Mouse (Mus musculus): Measurements from ENCODE around the gene Aunip.

The Aunip gene

GRCm38 (mm10) chr4:134553631-134554030 is 42.8 kb downstream of the Aunip start:
- no peak for DNase-seq (ENCODE audit: low spot score)

GRCm38 (mm10) chr4:134555956-134556580 is 45.3 kb downstream of the Aunip start:
- peak; percentile 51 for DNase-seq (ENCODE audit: low spot score)

GRCm38 (mm10) chr4:134557626-134558249 is 46.9 kb downstream of the Aunip start:
- no peak for DNase-seq (ENCODE audit: low spot score)

GRCm38 (mm10) chr4:134558570-134559113 is 47.8 kb downstream of the Aunip start:
- no peak for DNase-seq (ENCODE audit: low spot score)

- DNase-seq (ENCODE audit: low spot score), result no peak
Observed at GRCm38 (mm10) chr4:134559154-134559553, 48.4 kb downstream of the Aunip start.

- DNase-seq (ENCODE audit: low spot score), result no peak
Observed at GRCm38 (mm10) chr4:134560699-134561098, 49.9 kb downstream of the Aunip start.

- DNase-seq (ENCODE audit: low spot score), result no peak
Observed at GRCm38 (mm10) chr4:134562014-134562413, 51.2 kb downstream of the Aunip start.

GRCm38 (mm10) chr4:134563624-134564023 is 52.8 kb downstream of the Aunip start:
- DNase-seq (ENCODE audit: low spot score), result no peak

- no peak for DNase-seq (ENCODE audit: low spot score)
Observed at GRCm38 (mm10) chr4:134564093-134564492, 53.3 kb downstream of the Aunip start.

- no peak for DNase-seq (ENCODE audit: low spot score)
Observed at GRCm38 (mm10) chr4:134567377-134568226, 56.8 kb downstream of the Aunip start.

- peak; percentile 44 for DNase-seq (ENCODE audit: low spot score)
Observed at GRCm38 (mm10) chr4:134569205-134569604, 58.4 kb downstream of the Aunip start.

- DNase-seq (ENCODE audit: low spot score), result no peak
Observed at GRCm38 (mm10) chr4:134569831-134570230, 59.0 kb downstream of the Aunip start.

- DNase-seq (ENCODE audit: low spot score), result no peak
Observed at GRCm38 (mm10) chr4:134570704-134571451, 60.1 kb downstream of the Aunip start.

- no peak for DNase-seq (ENCODE audit: low spot score)
Observed at GRCm38 (mm10) chr4:134572449-134573300, 61.9 kb downstream of the Aunip start.
